Mouse (Mus musculus) neural tube, embryonic 14.5 days (tissue): ENCODE data around the gene Gm49369. TPM values are rescaled to one million over a fixed set of nuclear protein-coding genes. Genes with fewer than 3 reads are reported as not detected.

Experiments
- ATAC-seq: fragments of 200-750 bp; cut with Nextera tagmentation; 2 replicates; pipeline ENCODE4 v1.8.0; 2017; ENCODE audit warnings: low read depth, mild to moderate bottlenecking, moderate TSS enrichment, moderate library complexity
- H3K27ac ChIP-seq: fragments of 300-500 bp; sonication (generic); 2 replicates; pipeline ENCODE4 v1.5.1; 2014; ENCODE audit warnings: low read depth, mild to moderate bottlenecking, control low read depth, low read length, moderate library complexity, mixed read lengths
- H3K27me3 ChIP-seq: fragments of 300-500 bp; sonication (generic); 2 replicates; pipeline ENCODE4 v1.6.1; 2014; ENCODE audit warnings: low read length; ENCODE audit not compliant: control insufficient read depth, insufficient read depth
- H3K36me3 ChIP-seq: fragments of 300-500 bp; sonication (generic); 2 replicates; pipeline ENCODE4 v1.6.1; 2014; ENCODE audit warnings: low read length, mixed read lengths; ENCODE audit not compliant: control insufficient read depth, insufficient read depth
- H3K4me1 ChIP-seq: fragments of 300-500 bp; sonication (generic); 2 replicates; pipeline ENCODE4 v1.6.1; 2014; ENCODE audit warnings: low read length; ENCODE audit not compliant: control insufficient read depth, insufficient read depth
- H3K4me2 ChIP-seq: fragments of 300-500 bp; sonication (generic); 2 replicates; pipeline ENCODE4 v1.6.1; 2014; ENCODE audit warnings: mild to moderate bottlenecking, low read depth, low read length, control low read depth
- H3K4me3 ChIP-seq: fragments of 300-500 bp; sonication (generic); 2 replicates; pipeline ENCODE4 v1.5.1; 2014; ENCODE audit warnings: low read depth, low read length, control low read depth, mixed read lengths
- H3K9ac ChIP-seq: fragments of 300-500 bp; sonication (generic); replicated peaks from 2 replicates; pipeline ENCODE4 v1.6.1; 2014; ENCODE audit warnings: low read depth, mild to moderate bottlenecking, control low read depth, low read length, mixed read lengths
- H3K9me3 ChIP-seq: fragments of 300-500 bp; sonication (generic); 2 replicates; pipeline ENCODE4 v1.6.1; 2016; ENCODE audit warnings: low read length; ENCODE audit not compliant: control insufficient read depth
- WGBS: fragments of 180-500 bp; shearing (Covaris S2); extraction: QIAGEN DNeasy Blood & Tissue Kit; methylation state at CpG from one replicate; pipeline ENCODE4 v1.1.7; 2014; 5-methylcytosine and 5-hydroxymethylcytosine counted together
- polyA plus RNA-seq: library from polyadenylated mRNA; unstranded; fragments of >200 nt; fragmentation: Nextera tagmentation; extraction: Ambion mirVana; gene quantifications from 2 replicates; pipeline ENCODE4 v1.2.1, GENCODE M21; 2014

The Gm49369 gene
- polyA plus RNA-seq, 1 experiment from 2014 or later = 2.9 TPM

- Histone ChIP-seq H3K27me3 (no peaks in the 10 kb centered on the region), H3K4me1 (no peaks in the 10 kb centered on the region), H3K4me3 (no peak overlapping the region), H3K9me3 (no peaks in the 10 kb centered on the region), H3K36me3 (peaks cover 77% of the 10 kb centered on the region), H3K4me2 (no peak overlapping the region), H3K27ac (no peak overlapping the region), H3K9ac (no peak overlapping the region)
- 91% methylated on average over 6 of the region's 6 CpGs for WGBS
- ATAC-seq = no peak
Observed at GRCm38 (mm10) chr7:142379186-142379585, 3.3 kb downstream of the Gm49369 start.

- H3K4me1 ChIP-seq = no peaks in the 10 kb centered on the region
- H3K36me3 ChIP-seq = peaks cover 61% of the 10 kb centered on the region
- no peak for ATAC-seq
- 95% methylated on average over 14 of the region's 14 CpGs for WGBS
- no peaks in the 10 kb centered on the region for H3K9me3 ChIP-seq
- no peak overlapping the region for H3K4me3 ChIP-seq
- no peak overlapping the region for H3K4me2 ChIP-seq
- no peak overlapping the region for H3K9ac ChIP-seq
- peaks cover 4% of the 10 kb centered on the region; the same call in 1 of the 2 replicates for H3K27me3 ChIP-seq
- no peak overlapping the region for H3K27ac ChIP-seq
Observed at GRCm38 (mm10) chr7:142377233-142377925, 5.1 kb downstream of the Gm49369 start.

- no peak overlapping the region for H3K4me3 ChIP-seq
- H3K36me3 ChIP-seq = peaks cover 49% of the 10 kb centered on the region
- H3K27me3 ChIP-seq = peaks cover 15% of the 10 kb centered on the region
- H3K4me2 ChIP-seq = no peak overlapping the region
- H3K9me3 ChIP-seq = no peaks in the 10 kb centered on the region
- no peak overlapping the region for H3K9ac ChIP-seq
- H3K27ac ChIP-seq = no peak overlapping the region
- H3K4me1 ChIP-seq = no peaks in the 10 kb centered on the region
- no peak for ATAC-seq
- 88% methylated on average over 4 of the region's 4 CpGs for WGBS
Observed at GRCm38 (mm10) chr7:142376096-142376495, 6.4 kb downstream of the Gm49369 start.

GRCm38 (mm10) chr7:142375261-142375724 is 7.2 kb downstream of the Gm49369 start:
- no peak overlapping the region for H3K9ac ChIP-seq
- H3K36me3 ChIP-seq = peaks cover 42% of the 10 kb centered on the region
- no peaks in the 10 kb centered on the region for H3K9me3 ChIP-seq
- H3K4me1 ChIP-seq = no peaks in the 10 kb centered on the region
- H3K4me2 ChIP-seq = no peak overlapping the region
- H3K27me3 ChIP-seq = peaks cover 22% of the 10 kb centered on the region
- no peak for ATAC-seq
- 84% methylated on average over 6 of the region's 6 CpGs for WGBS
- H3K27ac ChIP-seq = no peak overlapping the region
- no peak overlapping the region for H3K4me3 ChIP-seq

- H3K36me3 ChIP-seq = peaks cover 34% of the 10 kb centered on the region
- no peak overlapping the region for H3K4me2 ChIP-seq
- whole genome bisulfite sequencing = 95% methylated on average over 5 of the region's 5 CpGs
- no peak overlapping the region for H3K27ac ChIP-seq
- no peaks in the 10 kb centered on the region for H3K9me3 ChIP-seq
- no peak for ATAC-seq
- H3K4me1 ChIP-seq = no peaks in the 10 kb centered on the region
- no peak overlapping the region for H3K4me3 ChIP-seq
- H3K27me3 ChIP-seq = peaks cover 22% of the 10 kb centered on the region
- no peak overlapping the region for H3K9ac ChIP-seq
Observed at GRCm38 (mm10) chr7:142374413-142375015, 8.0 kb downstream of the Gm49369 start.

GRCm38 (mm10) chr7:142373641-142374412 is 8.6 kb downstream of the Gm49369 start, which contains the start of gene Ifitm10:
TSS of gene Ifitm10 (minus strand) at chr7:142373753.
- no peaks in the 10 kb centered on the region for H3K4me1 ChIP-seq
- no peak for ATAC-seq
- no peak within 1 kb of the TSS for H3K9ac ChIP-seq
- peaks cover 22% of the 10 kb centered on the region for H3K27me3 ChIP-seq
- H3K4me2 ChIP-seq = peak within 1 kb of the TSS; percentile 53; the same call in 1 of the 2 replicates
- no peak within 1 kb of the TSS for H3K4me3 ChIP-seq
- H3K36me3 ChIP-seq = peaks cover 31% of the 10 kb centered on the region
- WGBS = 72% methylated on average over 8 of the region's 8 CpGs
- no peaks in the 10 kb centered on the region for H3K9me3 ChIP-seq
- no peak within 1 kb of the TSS for H3K27ac ChIP-seq

- Histone ChIP-seq H3K4me1 (no peaks in the 10 kb centered on the region), H3K9ac (no peak overlapping the region), H3K9me3 (no peaks in the 10 kb centered on the region), H3K36me3 (peaks cover 23% of the 10 kb centered on the region), H3K4me3 (no peak overlapping the region), H3K27me3 (peaks cover 22% of the 10 kb centered on the region), H3K27ac (no peak overlapping the region), H3K4me2 (no peak overlapping the region)
- 79% methylated on average over 5 of the region's 5 CpGs for WGBS
- ATAC-seq = no peak
Observed at GRCm38 (mm10) chr7:142373039-142373438, 9.4 kb downstream of the Gm49369 start.

GRCm38 (mm10) chr7:142371768-142372661 is 10.5 kb downstream of the Gm49369 start:
- H3K4me2 ChIP-seq = peak overlapping the region; percentile 53
- peaks cover 13% of the 10 kb centered on the region; the same call in 1 of the 2 replicates for H3K36me3 ChIP-seq
- peak overlapping the region; percentile 41; the same call in 1 of the 2 replicates for H3K9ac ChIP-seq
- 2% methylated on average over 54 of the region's 64 CpGs for WGBS
- no peaks in the 10 kb centered on the region for H3K9me3 ChIP-seq
- peaks cover 22% of the 10 kb centered on the region for H3K27me3 ChIP-seq
- peak; percentile 46 for ATAC-seq
- H3K27ac ChIP-seq = no peak overlapping the region
- H3K4me3 ChIP-seq = peak overlapping the region; percentile 33
- no peaks in the 10 kb centered on the region for H3K4me1 ChIP-seq
